Mouse (Mus musculus) adrenal gland, postnatal 25 days (tissue): ENCODE results near the gene Mavs. TPM values are rescaled to one million over a fixed set of nuclear protein-coding genes. Genes with fewer than 3 reads are reported as not detected.
"Not testable (repeated sequence)": the region's sequence is repeated elsewhere in the genome, so short reads cannot be mapped to it uniquely, and the experiment has no call there.

Experiments
- DNase-seq: peaks from one replicate; pipeline ENCODE4 v3.0.0; 2021; ENCODE audit warnings: mixed read lengths
- total RNA-seq: library from RNA; stranded (reverse); gene quantifications from 2 replicates; pipeline ENCODE4 v1.2.3, GENCODE M21; 2021

The Mavs gene
- total RNA-seq, 1 experiment from 2014 or later: 45.9 TPM

DNA sequence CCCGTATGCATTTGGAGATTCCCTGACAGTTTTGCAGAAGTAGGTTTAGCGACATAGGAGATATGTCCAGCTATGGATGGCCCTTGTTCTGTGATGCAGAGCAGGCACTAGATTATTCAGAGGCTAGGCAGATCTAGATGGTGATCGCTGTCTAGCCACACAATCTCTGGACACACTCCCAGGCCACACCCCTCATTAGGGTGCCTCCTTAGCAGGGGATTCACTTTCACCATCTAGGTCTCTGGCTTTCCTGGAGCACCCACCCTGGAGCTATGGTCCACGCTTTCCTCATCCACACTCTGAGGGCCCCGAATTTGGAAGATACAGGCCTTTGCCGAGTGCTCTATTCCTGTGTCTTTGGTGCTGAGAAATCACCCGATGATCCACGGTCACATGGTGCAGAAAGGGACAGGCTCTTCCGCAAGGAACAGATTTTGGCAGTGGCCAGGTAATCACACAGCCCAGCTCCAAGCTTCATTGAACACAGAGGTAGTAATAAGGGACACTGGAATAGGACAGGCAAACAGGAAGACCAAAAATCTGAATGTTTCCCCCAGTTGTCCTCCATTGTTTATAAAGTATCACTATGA, 22.7 kb upstream of the Mavs start:
- peak; percentile 27 for DNase-seq

DNA sequence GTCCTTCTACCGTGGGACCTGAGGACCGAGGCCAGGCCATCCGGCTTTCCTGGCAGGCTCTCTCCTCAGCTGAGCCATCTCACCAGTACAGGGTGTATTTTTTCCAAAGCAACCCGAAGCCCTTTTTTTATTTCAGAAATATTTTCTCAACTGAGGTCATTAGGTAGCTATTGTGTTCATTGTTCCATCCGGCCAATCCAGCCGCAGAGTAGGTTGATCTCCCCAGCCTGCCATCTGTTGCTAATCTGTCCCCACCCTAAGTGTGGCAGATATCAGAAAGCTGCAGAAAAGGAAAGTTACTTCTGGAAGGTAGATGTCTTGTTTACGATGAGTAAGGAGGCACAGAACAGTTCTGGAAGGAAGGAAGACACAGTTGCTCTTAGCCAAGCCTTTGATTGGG, 20.1 kb upstream of the Mavs start:
- DNase-seq: no peak

DNA sequence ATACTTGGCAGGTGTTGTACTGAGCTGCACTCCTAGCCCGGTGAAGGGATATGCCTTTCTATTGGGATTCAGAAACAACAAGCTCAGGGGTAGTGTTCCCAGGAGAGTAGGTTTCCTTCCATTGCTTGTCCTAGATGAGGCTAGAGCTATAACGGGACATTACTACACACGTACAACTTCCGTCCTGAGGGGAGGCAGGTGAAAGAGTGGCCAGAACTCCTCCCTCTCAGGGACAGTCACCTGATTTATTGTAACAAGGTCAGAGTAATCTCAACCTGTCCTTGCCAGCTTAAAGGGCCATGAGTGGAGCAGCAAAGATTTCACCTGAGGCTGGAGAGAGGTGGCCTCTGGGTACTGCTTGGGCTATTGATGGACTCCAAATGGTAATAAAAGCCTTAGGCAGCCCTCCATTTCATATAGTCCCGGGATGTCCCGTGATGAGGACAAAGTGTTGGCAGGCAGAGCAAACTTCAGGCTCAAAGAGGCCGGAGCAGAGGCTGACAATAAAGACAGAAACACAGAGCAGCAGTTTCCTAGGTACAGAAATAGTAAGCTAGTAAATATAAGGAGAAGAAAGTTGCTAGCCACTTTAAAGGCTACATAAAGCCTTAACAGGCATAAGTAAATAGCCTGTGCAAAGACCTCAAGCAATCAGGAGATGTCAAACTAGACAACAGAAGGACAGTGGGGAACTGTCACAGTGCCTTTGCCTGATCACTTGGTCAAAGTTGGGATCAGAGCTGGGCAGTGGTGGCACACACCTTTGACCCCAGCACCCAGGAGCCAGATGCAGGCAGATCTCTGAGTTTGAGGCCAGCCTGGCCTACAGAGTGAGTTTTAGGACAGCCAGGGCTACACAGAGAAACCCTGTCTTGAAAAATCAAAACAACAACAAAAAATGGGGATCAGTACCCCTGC, 17.7 kb upstream of the Mavs start:
- no peak for DNase-seq

DNA sequence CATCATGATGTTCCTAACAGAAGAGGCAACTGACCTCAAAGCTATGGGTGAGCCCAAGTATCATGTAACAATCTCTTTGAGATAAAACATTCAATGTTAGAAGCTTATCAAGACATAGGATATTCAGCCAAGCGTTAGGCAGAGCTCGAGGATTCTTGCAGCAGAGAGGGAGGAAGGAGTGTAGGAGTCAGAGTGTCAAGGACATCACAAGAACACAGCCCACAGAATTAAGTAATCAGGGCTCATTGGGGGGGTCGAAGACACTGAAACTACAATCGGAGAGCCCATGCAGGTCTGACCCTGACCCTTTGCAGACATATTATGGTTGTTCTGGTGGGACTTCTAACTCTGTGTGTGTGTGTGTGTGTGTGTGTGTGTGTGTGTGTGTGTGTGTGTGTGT, 13.8 kb upstream of the Mavs start:
- DNase-seq: no peak

GRCm38 (mm10) chr2:131221853-131222515, 11.9 kb upstream of the Mavs start:
- DNase-seq: no peak

DNA sequence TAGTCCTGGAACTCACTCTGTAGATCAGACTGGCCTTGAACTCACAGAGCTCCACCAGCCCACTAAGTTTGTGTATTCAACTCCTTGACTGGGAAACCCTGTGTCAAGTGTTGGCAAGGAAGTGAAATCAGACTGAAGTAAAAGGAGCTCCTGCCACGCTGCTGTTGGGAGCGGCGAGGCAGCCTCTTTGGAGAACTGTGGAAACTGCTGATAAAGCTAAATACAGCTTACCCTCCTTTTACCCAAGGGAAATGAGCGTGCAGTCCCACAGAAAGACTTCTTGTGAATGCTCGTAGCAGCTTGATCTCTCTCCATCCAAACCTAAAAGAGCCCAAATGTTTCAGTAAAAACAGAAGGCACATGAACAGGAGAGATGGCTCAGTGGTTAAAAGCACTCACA, 11.3 kb upstream of the Mavs start:
- DNase-seq: no peak

DNA sequence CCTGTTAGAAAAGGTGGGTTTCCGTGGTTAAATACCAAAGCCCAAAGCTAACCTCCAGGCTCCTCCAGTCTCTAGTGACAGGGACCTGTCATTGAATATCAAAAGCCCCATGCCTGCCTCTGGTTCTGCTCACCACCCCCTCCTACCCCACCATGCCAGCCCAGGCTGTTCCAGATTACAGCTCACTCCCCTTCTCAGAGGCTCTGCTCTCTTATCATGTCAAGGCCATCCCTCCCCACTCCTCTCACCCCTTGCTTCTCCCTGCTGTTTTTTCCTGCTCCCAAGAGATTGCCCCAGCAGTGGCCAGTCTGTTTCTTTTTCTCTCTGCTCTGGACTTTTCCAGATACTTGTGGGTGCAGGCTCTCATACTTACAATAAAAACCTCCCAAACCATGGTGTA, 10.3 kb upstream of the Mavs start:
- DNase-seq: no peak

DNA sequence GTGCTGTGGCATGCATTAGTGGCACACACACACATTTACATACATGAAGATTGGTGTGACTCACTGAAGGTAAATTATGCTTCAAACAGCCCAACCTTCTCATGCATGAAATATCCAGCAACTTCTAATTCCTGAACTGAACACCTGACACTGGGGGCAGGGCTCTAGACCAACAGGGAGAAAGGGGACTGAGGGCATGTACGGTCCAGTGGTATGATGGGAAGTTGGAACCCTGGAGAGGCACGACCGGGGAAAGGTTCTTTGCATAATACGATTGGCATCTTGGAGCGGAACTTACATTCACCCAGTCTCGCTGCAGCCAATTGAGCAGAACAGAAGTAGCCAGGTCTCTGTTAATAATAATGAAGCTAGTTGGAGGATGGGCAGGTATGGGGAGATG, 8.7 kb upstream of the Mavs start:
- DNase-seq: no peak

GRCm38 (mm10) chr2:131226669-131227068, 7.2 kb upstream of the Mavs start:
- not testable (repeated sequence) for DNase-seq

DNA sequence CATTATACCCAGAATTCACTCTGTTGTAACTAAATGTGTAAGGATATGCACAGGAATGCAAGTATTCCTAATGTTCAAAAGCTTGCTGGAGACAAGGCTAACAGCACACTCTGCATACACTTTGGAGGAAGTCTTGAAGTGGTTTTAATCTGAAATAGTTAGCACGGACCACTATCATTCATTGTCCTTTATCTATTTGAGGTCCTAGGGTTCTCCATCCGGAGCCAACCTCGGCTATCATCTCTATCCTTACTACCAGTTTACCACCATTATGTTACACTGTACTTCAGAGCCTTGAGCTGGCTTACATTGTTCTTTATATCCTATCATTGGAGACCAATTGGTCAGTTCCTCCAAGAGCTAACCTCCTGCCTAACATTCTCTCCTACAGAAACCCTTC, 6.6 kb upstream of the Mavs start:
- no peak for DNase-seq

GRCm38 (mm10) chr2:131232558-131232957, 1.3 kb upstream of the Mavs start:
- no peak for DNase-seq

GRCm38 (mm10) chr2:131234127-131234650, 326 bp downstream of the Mavs start:
- DNase-seq: peak; percentile 24

DNA sequence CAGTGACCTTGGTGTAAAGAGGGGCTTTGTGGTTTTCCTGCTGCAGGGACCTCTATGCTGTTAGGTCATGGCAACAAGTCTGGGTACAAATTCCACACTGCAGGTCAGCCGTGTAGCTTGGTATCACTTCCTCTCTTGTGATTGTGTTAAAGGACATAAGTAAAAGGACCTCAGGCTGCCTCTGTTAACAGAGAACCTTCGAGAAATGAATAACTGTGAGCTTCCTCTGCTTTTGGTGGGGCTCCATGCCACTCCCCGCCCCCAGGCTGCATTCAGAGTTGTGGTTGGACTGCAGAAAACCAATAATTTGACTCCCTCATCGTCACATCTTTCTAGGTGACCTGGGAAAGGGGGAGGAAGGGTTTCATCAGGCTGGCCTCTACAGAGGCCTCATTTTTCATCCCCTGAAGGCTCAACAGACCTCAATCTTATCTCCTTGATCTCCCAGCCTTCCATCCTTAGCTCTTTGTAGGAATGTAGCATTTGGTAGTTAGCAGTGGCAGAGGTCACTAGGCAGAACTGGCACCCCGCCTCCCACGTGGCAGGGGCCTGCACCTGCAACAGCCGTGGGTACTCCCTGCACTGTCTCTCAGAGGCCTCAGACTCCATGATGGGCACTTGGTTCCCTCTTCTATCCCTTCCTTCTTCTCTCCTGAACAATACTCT, 1.2 kb downstream of the Mavs start:
- no peak for DNase-seq

DNA sequence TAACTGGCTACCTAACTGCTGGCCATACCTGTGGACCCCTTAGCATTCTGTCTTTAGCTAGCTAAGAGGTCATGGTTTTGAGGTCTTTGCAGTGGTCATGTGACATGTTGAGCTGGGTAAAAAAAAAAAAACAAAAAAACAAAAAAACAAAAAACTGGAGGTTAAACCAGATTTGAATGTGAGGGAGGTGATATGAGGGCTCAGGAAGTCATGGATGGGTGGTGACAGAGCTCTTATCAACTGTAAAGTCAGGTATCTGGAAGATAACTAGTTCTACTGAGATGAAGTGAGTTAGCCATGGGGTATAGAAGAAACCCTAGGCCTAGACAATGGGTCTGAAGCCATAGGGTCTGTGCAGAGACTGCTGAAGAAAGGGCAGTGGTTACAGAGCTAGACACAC, 8.3 kb downstream of the Mavs start:
- DNase-seq: no peak

GRCm38 (mm10) chr2:131242929-131243328, 9.1 kb downstream of the Mavs start:
- no peak for DNase-seq

DNA sequence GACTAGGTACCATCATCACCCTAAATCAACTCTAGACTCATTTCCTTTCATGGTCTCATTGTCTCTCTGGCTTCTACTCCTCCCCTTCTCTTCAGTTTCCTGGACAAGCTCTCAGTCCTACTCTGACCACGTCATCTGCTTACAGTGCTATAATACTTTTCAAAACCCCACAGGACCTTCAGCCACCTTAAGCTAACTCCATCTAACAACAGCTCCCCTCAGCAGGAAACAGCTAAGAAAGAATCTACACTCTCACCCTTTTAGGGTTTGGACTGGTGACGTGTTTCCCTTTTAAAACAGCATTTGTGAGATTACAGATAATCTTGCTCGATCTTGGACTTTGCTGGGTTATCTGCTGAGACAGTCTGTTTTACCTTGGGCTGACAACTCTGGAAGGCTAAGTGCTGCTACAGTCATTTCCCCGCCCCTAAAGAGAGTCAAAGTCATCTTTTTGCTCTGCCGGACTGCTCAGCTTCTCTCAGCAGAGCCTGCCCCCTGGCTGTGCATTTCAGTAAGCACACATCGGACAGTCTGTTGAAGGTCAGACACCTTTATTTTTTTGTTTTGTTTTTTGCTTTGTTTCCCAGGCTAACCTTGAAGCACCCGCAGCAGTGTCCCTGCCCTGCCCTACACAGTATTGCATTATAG, 19.9 kb downstream of the Mavs start:
- peak; percentile 65 for DNase-seq

- peak; percentile 15 for DNase-seq
These were observed 20.5 kb downstream of the Mavs start for GRCm38 (mm10) chr2:131254329-131254713.

DNA sequence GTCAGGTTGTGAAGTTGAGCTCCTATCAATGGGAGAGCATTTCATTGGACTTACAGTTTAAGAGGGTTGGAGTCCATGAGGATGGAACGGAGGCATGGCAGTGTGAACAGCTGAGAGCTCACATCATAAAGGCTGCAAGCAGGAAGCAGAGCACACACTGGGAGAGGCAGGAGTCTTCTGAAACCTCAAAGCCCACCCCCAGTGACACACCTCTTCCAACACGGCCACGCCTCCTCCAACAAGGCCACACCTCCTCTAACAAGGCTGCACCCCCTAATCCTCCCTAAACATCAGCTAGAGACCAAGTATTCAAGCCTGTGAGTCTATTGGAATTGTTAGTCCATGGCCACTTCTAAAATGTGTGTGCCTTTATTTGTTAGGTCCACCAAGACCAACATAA, 21.9 kb downstream of the Mavs start:
- DNase-seq: no peak

DNA sequence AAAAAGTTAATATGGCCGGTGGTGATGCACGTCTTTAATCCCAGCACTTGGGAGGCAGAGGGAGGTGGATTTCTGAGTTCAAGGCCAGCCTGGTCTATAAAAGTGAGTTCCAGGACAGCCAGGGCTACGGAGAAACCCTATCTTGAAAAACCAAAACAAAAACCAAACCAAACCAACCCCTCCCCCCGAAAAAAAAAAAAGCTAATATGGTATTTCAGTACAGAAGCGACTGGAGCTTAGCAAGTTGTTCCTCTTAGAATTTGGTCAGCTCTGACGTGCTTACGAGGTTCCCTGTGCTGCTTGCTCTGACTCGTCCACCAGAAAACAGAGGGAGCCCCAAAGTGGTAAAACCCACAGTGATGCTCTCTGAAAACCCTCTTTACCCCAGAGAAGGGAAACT, 24.8 kb downstream of the Mavs start:
- no peak for DNase-seq

GRCm38 (mm10) chr2:131260544-131261307, 26.9 kb downstream of the Mavs start:
- no peak for DNase-seq
